Mouse (Mus musculus) gastrocnemius, postnatal 25 days (tissue): Measurements from ENCODE around the gene Alpl. TPM values are rescaled to one million over a fixed set of nuclear protein-coding genes. Genes with fewer than 3 reads are reported as not detected.

Experiments
- total RNA-seq, 2 experiments: library from RNA; stranded (reverse); gene quantifications; 1 replicate in 1 of 2; 2 replicates in 1 of 2; pipeline ENCODE4 v1.2.3; 2021

Alpl gene
- total RNA-seq, 2 experiments from 2014 or later: 13.1 to 14.4 TPM

Other genes starting within 250 kb of the Alpl start
- not detected for gene Ldlrad2, start 221.8 kb downstream of the Alpl start, total RNA-seq
- 10 to 100 TPM; 23.8 to 27.4 TPM for gene Usp48, start 202.6 kb downstream of the Alpl start, total RNA-seq
- gene Rap1gap, start 131.7 kb downstream of the Alpl start, total RNA-seq: 1 to 10 TPM; 8.0 to 9.4 TPM
- 10 to 100 TPM; 47.6 to 54.2 TPM for gene Ece1, start 65.9 kb upstream of the Alpl start, total RNA-seq
- 10 to 100 TPM; 93.1 to 94.8 TPM for gene Eif4g3, start 196.6 kb upstream of the Alpl start, total RNA-seq